Mouse (Mus musculus) hindbrain, embryonic 15.5 days (tissue): Measurements from ENCODE around the gene Cdk6. TPM values are rescaled to one million over a fixed set of nuclear protein-coding genes. Genes with fewer than 3 reads are reported as not detected.
"Not testable (repeated sequence)": the region's sequence is repeated elsewhere in the genome, so short reads cannot be mapped to it uniquely, and the experiment has no call there.

Source experiments
- ATAC-seq: fragments of 200-750 bp; cut with Nextera tagmentation; 2 replicates; pipeline ENCODE4 v1.8.0; 2017; ENCODE audit warnings: low read depth, moderate number of reproducible peaks, moderate TSS enrichment; ENCODE audit not compliant: low FRiP score
- H3K27ac ChIP-seq: fragments of 300-500 bp; sonication (generic); replicated peaks from 2 replicates; pipeline ENCODE4 v1.5.1; 2015; ENCODE audit warnings: mild to moderate bottlenecking, inconsistent platforms
- H3K27me3 ChIP-seq: fragments of 300-500 bp; sonication (generic); 2 replicates; pipeline ENCODE4 v1.6.1; 2015; ENCODE audit warnings: control low read depth, inconsistent platforms
- H3K36me3 ChIP-seq: fragments of 300-500 bp; sonication (generic); 2 replicates; pipeline ENCODE4 v1.6.1; 2015; ENCODE audit warnings: control low read depth, inconsistent platforms
- H3K4me1 ChIP-seq: fragments of 300-500 bp; sonication (generic); replicated peaks from 2 replicates; pipeline ENCODE4 v1.6.1; 2015; ENCODE audit warnings: control low read depth, inconsistent platforms
- H3K4me2 ChIP-seq: fragments of 300-500 bp; sonication (generic); 2 replicates; pipeline ENCODE4 v1.6.1; 2015; ENCODE audit warnings: moderate library complexity, mild to moderate bottlenecking, inconsistent platforms
- H3K4me3 ChIP-seq: fragments of 300-500 bp; sonication (generic); 2 replicates; pipeline ENCODE4 v1.5.1; 2015; ENCODE audit warnings: mild to moderate bottlenecking, inconsistent platforms
- H3K9ac ChIP-seq: fragments of 300-500 bp; sonication (generic); 2 replicates; pipeline ENCODE4 v1.6.1; 2015; ENCODE audit warnings: inconsistent platforms
- H3K9me3 ChIP-seq: fragments of 300-500 bp; sonication (generic); 2 replicates; pipeline ENCODE4 v1.6.1; 2016; ENCODE audit warnings: control low read depth, inconsistent platforms
- WGBS: fragments of 180-500 bp; shearing (Covaris S2); methylation state at CpG from one replicate; pipeline ENCODE4 v1.1.7; 2015; 5-methylcytosine and 5-hydroxymethylcytosine counted together
- polyA plus RNA-seq: library from polyadenylated mRNA; unstranded; fragments of >200 nt; fragmentation: Nextera tagmentation; extraction: Ambion mirVana; gene quantifications from 2 replicates; pipeline ENCODE4 v1.2.1, GENCODE M21; 2015

The Cdk6 gene
- polyA plus RNA-seq, 1 experiment from 2014 or later, result 12.0 TPM

GRCm38 (mm10) chr5:3514901-3515311 lies 173.6 kb downstream of the Cdk6 start:
- ATAC-seq, result no peak
- Histone ChIP-seq H3K4me1 (no peaks in the 10 kb centered on the region), H3K27ac (no peak overlapping the region), H3K36me3 (no peaks in the 10 kb centered on the region), H3K27me3 (no peaks in the 10 kb centered on the region), H3K9me3 (no peaks in the 10 kb centered on the region), H3K4me2 (no peak overlapping the region), H3K9ac (no peak overlapping the region), H3K4me3 (no peak overlapping the region)
- WGBS, result 77% methylated on average over 8 of the region's 8 CpGs

DNA sequence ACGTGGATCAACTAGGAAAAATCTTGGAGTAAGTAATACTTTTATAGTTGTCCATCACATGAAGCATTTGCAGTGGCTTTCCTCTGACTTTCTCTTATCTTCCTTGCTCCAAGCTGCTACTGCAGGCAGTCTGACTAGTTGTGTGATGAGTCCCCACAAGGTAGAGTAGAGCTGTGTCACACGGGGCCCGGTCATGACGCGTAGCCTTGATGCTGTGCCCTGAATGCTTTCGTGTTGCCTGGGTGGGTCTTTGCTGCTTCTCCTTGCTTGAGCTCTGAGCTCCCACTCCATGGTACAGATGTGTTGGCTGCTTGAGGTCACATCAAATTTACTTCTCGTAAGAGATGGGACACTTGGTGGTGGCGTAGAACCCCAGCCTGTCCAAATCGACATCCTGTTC lies 174.2 kb downstream of the Cdk6 start:
- no peaks in the 10 kb centered on the region for H3K27me3 ChIP-seq
- no peaks in the 10 kb centered on the region for H3K36me3 ChIP-seq
- ATAC-seq, result no peak
- no peak overlapping the region for H3K4me2 ChIP-seq
- H3K4me3 ChIP-seq, result no peak overlapping the region
- no peak overlapping the region for H3K9ac ChIP-seq
- H3K4me1 ChIP-seq, result no peaks in the 10 kb centered on the region
- H3K27ac ChIP-seq, result no peak overlapping the region
- WGBS, result 95% methylated on average over 9 of the region's 9 CpGs
- H3K9me3 ChIP-seq, result no peaks in the 10 kb centered on the region

GRCm38 (mm10) chr5:3516481-3517075 lies 175.3 kb downstream of the Cdk6 start:
- Histone ChIP-seq H3K4me3 (no peak overlapping the region), H3K4me1 (no peaks in the 10 kb centered on the region), H3K27me3 (no peaks in the 10 kb centered on the region), H3K4me2 (no peak overlapping the region), H3K36me3 (no peaks in the 10 kb centered on the region), H3K27ac (0 out of 2 replicates have a peak overlapping the region, but pooled peaks have one; percentile 10), H3K9ac (no peak overlapping the region), H3K9me3 (no peaks in the 10 kb centered on the region)
- ATAC-seq, result peak; percentile 80
- WGBS, result 55% methylated on average over 9 of the region's 9 CpGs

GRCm38 (mm10) chr5:3520493-3521359 lies 179.4 kb downstream of the Cdk6 start:
- Histone ChIP-seq H3K36me3 (no peaks in the 10 kb centered on the region), H3K27me3 (no peaks in the 10 kb centered on the region), H3K4me2 (no peak overlapping the region), H3K27ac (no peak overlapping the region), H3K9me3 (no peaks in the 10 kb centered on the region), H3K4me1 (no peaks in the 10 kb centered on the region), H3K4me3 (no peak overlapping the region), H3K9ac (no peak overlapping the region)
- no peak for ATAC-seq
- 85% methylated on average over 18 of the region's 18 CpGs for WGBS

DNA sequence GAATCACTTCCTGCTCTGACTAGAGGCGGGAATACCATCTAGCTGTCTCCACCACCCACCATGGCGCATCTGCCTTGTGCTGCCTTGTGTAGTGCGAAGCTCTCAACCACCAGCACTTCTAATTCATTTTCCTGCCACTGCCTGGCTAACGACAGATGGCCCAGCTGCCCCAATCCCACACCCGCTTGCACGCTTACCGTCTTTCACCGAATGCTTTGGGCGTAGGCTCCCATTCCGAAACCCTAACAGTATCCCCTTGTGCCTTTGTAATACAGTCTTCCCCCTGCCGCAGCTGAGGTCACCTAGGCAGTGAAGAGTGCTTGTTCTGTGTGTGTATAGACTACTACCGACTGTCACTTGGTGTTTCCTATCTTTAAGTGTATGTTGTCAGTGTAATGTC lies 180.5 kb downstream of the Cdk6 start:
- H3K27me3 ChIP-seq, result no peaks in the 10 kb centered on the region
- no peaks in the 10 kb centered on the region for H3K4me1 ChIP-seq
- no peaks in the 10 kb centered on the region for H3K36me3 ChIP-seq
- H3K4me2 ChIP-seq, result no peak overlapping the region
- H3K27ac ChIP-seq, result no peak overlapping the region
- H3K4me3 ChIP-seq, result no peak overlapping the region
- ATAC-seq, result no peak
- no peak overlapping the region for H3K9ac ChIP-seq
- WGBS, result 72% methylated on average over 12 of the region's 12 CpGs
- no peaks in the 10 kb centered on the region for H3K9me3 ChIP-seq

DNA sequence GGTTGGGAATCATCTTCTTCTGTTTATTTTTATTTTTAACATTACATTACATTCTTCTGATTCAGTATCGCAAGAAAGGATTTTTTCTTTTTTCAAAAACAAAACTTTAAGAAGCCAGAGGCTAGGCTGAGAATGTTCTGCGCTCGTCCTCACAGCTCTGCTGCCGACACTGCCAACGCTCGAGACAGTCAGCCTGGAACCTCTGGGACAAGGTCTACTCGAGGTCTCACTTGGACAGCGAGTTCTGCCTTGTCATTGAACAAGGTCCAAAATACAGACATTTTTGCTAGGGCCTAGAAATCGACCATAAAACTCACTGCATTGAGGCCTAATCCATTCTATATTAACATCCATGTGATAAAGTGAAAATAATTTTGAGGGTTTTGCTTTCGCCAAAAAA lies 181.5 kb downstream of the Cdk6 start:
- no peaks in the 10 kb centered on the region for H3K9me3 ChIP-seq
- H3K36me3 ChIP-seq, result no peaks in the 10 kb centered on the region
- no peak overlapping the region for H3K4me3 ChIP-seq
- H3K27me3 ChIP-seq, result no peaks in the 10 kb centered on the region
- no peak overlapping the region for H3K9ac ChIP-seq
- H3K4me2 ChIP-seq, result no peak overlapping the region
- H3K4me1 ChIP-seq, result no peaks in the 10 kb centered on the region
- no peak overlapping the region for H3K27ac ChIP-seq
- 95% methylated on average over 10 of the region's 10 CpGs for WGBS
- no peak for ATAC-seq

DNA sequence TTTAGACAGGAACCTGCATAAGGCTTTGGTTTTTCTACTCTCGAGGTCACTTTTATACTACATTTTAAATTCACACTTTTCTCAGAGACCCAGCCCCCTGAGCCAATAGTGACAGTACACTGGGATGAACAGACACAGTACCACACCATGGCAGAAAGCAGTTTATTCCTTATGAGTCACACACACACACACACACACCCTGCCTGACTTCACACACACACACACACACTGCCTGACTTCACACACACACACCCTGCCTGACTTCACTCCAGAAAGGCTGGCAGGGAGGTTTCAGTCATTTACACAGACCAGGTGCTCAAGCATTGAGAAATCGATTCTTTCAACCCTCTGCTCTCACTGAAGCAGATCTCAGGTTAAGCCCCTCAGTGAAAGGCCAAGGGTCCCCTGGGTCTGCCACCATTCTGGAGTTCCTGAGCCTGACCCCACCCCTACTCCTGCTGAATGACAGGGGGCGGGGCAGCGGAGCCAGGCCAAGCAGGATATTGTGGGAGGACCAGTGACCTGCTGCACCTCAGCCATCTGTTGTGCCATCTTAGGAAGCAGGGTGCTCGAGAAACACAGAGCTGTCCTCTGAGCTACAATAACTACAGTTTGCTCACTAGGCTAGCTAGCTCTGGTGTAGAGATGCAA lies 185.9 kb downstream of the Cdk6 start:
- H3K27me3 ChIP-seq, result no peaks in the 10 kb centered on the region
- no peak overlapping the region for H3K4me3 ChIP-seq
- no peak overlapping the region for H3K27ac ChIP-seq
- no peak overlapping the region for H3K4me2 ChIP-seq
- no peak; the same call in 1 of the 2 replicates for ATAC-seq
- H3K4me1 ChIP-seq, result no peaks in the 10 kb centered on the region
- 46% methylated on average over 5 of the region's 5 CpGs for WGBS
- no peaks in the 10 kb centered on the region for H3K36me3 ChIP-seq
- H3K9me3 ChIP-seq, result no peaks in the 10 kb centered on the region
- H3K9ac ChIP-seq, result no peak overlapping the region

DNA sequence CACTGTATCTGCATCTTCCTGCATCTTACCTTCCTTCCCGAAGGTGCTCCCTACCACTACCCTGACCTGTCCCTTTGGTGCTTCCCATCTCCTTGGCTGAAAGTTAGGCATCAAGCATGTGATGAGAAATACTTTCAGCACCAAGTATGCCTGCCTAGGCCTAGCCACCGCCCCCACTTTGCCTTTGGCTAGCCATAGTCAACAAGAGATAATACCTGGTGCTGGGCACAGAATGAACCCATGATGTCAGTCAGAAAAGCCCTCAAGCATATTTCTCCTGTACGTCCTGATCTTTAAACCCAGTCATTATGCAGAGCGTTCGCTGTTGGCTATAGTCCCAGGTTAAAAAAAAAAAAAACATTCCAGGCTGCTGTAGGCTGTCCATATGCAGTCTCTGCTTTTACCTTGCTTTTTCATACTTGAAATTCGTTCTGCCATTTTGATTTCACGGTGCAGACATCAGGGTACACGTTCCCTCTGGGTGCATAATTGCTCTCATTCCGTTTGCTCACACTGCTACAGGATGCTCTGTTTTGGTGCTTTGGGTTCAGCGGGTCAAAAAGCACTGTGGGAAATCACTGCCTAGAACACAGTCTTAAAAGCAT lies 188.4 kb downstream of the Cdk6 start:
- no peak overlapping the region for H3K9ac ChIP-seq
- 62% methylated on average over 10 of the region's 10 CpGs for WGBS

GRCm38 (mm10) chr5:3532048-3532447 lies 190.8 kb downstream of the Cdk6 start:
- not testable (repeated sequence) for H3K27ac ChIP-seq, H3K9ac ChIP-seq, ATAC-seq, H3K9me3 ChIP-seq, H3K4me2 ChIP-seq, H3K27me3 ChIP-seq, H3K4me3 ChIP-seq, H3K4me1 ChIP-seq, H3K36me3 ChIP-seq

More for the DNA sequence above, 188.4 kb downstream of the Cdk6 start:
- Histone ChIP-seq H3K4me3 (no peak overlapping the region), H3K4me2 (no peak overlapping the region), H3K36me3 (no peaks in the 10 kb centered on the region), H3K4me1 (no peaks in the 10 kb centered on the region), H3K27ac (no peak overlapping the region), H3K27me3 (no peaks in the 10 kb centered on the region), H3K9me3 (no peaks in the 10 kb centered on the region)
- 0 out of 2 replicates have a peak, but pooled peaks have one; percentile 34 for ATAC-seq

DNA sequence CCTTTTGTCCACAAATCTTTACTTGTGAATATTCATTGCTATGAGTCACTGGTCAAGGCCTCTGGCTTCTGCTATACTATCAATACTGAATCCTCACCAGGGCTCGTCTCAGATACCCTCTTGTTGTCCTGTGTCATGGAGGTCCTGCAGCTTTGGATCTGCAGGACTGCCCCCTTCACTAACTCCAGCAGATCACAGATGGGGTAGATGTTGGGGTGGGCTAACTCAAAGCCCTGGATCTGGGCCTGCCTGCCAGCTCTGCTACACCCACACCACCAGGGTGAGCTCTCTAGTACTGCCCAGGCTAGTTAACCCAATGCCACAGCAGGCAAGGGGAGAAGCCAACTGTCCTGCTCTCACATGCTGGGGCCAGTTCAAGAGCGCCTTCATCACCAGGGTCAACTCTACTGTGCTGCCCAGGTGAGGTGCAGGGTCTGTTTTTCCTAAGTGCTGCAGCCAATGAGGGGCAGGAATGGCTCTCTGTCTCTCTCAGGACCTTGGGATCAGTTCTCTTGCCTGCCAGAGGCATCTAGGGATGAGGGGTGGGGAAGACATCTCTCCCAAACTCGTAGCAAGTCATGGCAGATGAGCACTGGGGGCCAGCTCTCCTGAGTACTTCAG lies 195.4 kb downstream of the Cdk6 start:
- 67% methylated on average over 3 of the region's 3 CpGs for WGBS
- Histone ChIP-seq H3K4me1 (no peaks in the 10 kb centered on the region), H3K27me3 (no peaks in the 10 kb centered on the region), H3K9ac (no peak overlapping the region), H3K27ac (no peak overlapping the region), H3K4me2 (no peak overlapping the region), H3K9me3 (no peaks in the 10 kb centered on the region), H3K36me3 (no peaks in the 10 kb centered on the region), H3K4me3 (no peak overlapping the region)
- ATAC-seq, result no peak

DNA sequence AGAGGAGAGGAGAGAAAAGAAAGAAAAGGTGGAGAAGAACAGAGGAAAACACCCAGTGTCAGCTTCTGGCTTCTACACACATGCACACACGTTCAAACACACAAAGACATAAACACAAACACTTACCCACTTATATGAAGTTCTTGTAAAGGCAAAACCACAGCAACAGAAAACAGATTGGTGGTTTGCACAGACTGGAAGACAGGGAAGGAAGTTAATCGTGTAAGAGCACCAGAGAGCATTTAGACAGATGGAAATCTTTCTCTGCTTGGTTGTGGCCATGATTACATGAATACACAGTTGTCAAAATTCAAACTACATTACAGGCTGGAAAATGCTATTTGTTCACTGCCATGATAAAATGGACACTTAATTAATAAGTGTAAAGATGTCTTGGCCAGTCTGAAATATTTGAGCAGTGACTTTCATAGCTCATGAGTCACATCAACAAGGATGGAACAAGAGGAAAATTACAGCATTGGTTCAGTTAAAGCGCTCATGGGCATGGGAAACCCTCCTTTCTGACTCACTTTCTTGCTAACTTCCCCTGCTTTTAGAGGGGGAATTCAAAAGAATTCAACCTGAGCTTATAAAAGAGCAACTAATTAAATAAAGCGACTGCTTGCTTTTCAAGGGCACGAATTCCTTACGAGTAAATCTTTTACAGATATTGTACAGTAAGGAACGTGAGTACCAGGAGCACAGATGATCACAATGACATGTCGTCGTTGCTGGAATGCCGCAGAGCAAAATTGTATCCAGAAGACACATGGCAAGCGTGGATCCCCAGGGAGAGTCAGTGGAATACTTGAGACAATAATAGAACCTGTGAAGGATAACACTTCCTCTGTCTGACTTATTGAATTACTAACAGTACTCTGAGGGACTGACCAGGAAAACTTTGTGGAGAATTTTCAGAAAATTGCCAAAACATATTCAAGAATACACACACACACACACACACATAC lies 197.5 kb downstream of the Cdk6 start:
- H3K27me3 ChIP-seq, result no peaks in the 10 kb centered on the region
- H3K4me1 ChIP-seq, result no peaks in the 10 kb centered on the region
- no peaks in the 10 kb centered on the region for H3K36me3 ChIP-seq
- no peak overlapping the region for H3K9ac ChIP-seq
- ATAC-seq, result no peak
- no peak overlapping the region for H3K4me3 ChIP-seq
- H3K9me3 ChIP-seq, result no peaks in the 10 kb centered on the region
- H3K4me2 ChIP-seq, result no peak overlapping the region
- H3K27ac ChIP-seq, result no peak overlapping the region
- 72% methylated on average over 11 of the region's 11 CpGs for WGBS
